Mouse (Mus musculus): Measurements from ENCODE around the gene Pard3b. TPM values are rescaled to one million over a fixed set of nuclear protein-coding genes. Genes with fewer than 3 reads are reported as not detected.

The Pard3b gene
- total RNA-seq, 2 experiments from 2014 or later: 3.2 to 3.4 TPM

GRCm38 (mm10) chr1:62425369-62425768 is 786.7 kb downstream of the Pard3b start:
- DNase-seq (ENCODE audit: low spot score in 2 of 2): no peak
- intact Hi-C loops (cut with DNase I): no loop called here

- intact Hi-C loops (cut with DNase I): no loop called here
- DNase-seq (ENCODE audit: low spot score in 2 of 2): no peak
These were observed 790.1 kb downstream of the Pard3b start for GRCm38 (mm10) chr1:62428736-62429135.

DNA sequence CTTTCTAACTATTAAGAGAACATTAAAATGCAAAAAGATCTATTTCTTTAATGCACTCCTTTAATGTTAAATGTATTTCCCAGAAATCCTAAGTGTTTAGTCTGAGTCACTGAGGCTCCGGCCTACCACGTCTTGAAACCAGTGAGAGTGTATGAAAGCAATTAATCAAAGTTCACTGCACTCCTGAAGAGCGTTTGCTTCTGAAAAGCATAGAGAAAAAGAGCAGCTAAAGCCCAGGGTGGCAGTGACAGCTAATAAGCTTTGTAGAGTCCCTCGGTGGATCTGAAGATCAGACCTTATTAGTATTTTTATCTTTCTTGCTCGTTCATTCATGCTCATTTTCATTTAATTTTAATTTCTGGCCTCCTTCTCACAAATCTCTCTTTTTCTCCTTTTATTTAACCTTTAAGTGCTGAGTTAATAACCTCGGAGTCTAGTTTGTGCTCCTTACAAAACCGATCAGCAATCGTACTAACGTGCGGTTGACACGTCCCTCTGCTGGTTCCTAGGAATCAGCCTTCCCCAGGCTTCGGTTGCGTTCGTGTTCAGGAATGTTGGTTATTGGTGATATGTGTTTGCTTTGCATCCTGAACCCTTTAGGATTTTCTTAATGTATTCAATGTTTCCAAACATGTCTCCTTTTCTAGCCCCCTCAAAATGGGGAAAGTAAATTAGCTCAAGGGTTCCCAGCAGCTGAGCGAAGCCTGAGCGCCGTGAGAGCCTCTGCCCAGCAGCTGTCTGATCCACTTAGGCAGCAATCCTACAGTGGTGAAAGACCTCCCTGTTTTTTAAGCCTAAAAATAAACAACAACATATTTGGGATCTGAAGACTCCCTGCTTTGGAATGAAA is 790.9 kb downstream of the Pard3b start:
- intact Hi-C loops (cut with DNase I): no loop called here

GRCm38 (mm10) chr1:62431054-62431453 is 792.4 kb downstream of the Pard3b start:
- DNase-seq (ENCODE audit: low spot score in 2 of 2): no peak
- intact Hi-C loops (cut with DNase I): no loop called here

More for the DNA sequence above, 790.9 kb downstream of the Pard3b start:
- no peak for DNase-seq (ENCODE audit: low spot score in 2 of 2)

DNA sequence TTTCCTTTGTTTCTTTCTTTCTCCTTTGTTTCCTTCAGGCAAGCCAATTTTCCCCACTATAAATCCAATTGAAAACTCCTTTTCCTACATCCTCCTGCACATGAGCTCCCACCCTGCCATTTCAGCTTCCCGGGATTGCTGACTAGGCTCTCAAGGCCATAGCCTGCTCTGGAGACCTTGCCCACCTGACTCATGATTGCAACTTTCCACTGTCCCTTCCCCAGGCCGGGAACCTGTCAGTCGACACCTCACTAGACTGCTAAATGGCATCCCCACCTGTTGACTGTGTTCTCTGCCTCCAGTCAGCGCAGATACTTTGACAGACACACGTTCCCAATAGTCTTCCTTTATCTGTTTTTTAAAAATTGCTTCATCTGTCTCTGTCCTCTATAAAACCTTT is 795.3 kb downstream of the Pard3b start:
- intact Hi-C loops (cut with DNase I): no loop called here
- no peak for DNase-seq (ENCODE audit: low spot score in 2 of 2)

- intact Hi-C loops (cut with DNase I): no loop called here
- no peak for DNase-seq (ENCODE audit: low spot score in 2 of 2)
These were observed 797.2 kb downstream of the Pard3b start for GRCm38 (mm10) chr1:62435844-62436243.

- no peak for DNase-seq (ENCODE audit: low spot score in 2 of 2)
- intact Hi-C loops (cut with DNase I): no loop called here
These were observed 797.7 kb downstream of the Pard3b start for GRCm38 (mm10) chr1:62436304-62436703.

DNA sequence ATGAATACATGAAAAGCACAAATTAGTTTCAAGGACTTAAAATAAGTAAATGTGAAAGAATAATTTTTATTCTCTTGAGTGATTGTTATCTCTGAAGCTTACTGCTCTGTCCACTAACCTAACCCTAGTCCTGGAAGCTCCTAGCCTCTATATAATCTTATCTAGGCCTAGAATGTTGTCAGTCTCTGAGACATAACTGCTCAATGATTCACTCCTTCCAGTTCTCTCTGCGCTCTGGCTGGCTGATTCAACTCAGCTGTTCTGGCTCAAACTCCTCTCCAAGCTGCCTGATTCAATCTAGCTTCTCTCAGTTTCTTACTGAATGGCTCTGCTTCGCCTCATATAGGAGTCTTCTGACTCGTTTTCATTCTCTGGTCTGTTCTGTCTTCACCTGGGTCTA is 798.9 kb downstream of the Pard3b start:
- intact Hi-C loops (cut with DNase I): no loop called here

GRCm38 (mm10) chr1:62444406-62444805 is 805.8 kb downstream of the Pard3b start:
- intact Hi-C loops (cut with DNase I): no loop called here
- no peak for DNase-seq (ENCODE audit: low spot score in 2 of 2)

More for the DNA sequence above, 798.9 kb downstream of the Pard3b start:
- no peak for DNase-seq (ENCODE audit: low spot score in 2 of 2)

GRCm38 (mm10) chr1:62446818-62447217 is 808.2 kb downstream of the Pard3b start:
- DNase-seq (ENCODE audit: low spot score in 2 of 2): no peak
- intact Hi-C loops (cut with DNase I): no loop called here

- intact Hi-C loops (cut with DNase I): no loop called here
These were observed 810.7 kb downstream of the Pard3b start for GRCm38 (mm10) chr1:62449193-62449875.

DNA sequence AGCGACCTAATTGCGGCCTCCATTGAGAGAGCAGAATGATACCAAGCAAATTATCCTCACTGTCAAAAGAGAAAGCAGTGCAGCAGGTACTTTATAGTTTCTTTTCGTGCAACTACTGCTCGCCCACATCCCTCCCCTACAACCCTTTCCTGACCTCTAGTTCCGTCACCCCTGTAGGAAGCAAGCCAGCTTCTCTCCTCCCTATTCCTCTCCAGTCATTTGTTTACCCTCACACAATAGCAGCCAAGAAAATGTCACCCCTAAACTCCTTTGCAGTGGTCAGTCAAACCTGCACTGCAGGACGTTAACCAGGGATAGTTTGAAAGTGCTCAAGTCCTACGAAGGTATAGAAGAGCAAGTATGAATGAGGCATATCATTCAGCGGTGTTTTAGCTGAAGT is 826.9 kb downstream of the Pard3b start:
- no peak for DNase-seq (ENCODE audit: low spot score in 2 of 2)
- intact Hi-C loops (cut with DNase I): no loop called here

More at GRCm38 (mm10) chr1:62449193-62449875, 810.7 kb downstream of the Pard3b start:
- no peak for DNase-seq (ENCODE audit: low spot score in 2 of 2)

- DNase-seq (ENCODE audit: low spot score in 2 of 2): no peak
- intact Hi-C loops (cut with DNase I): no loop called here
These were observed 827.9 kb downstream of the Pard3b start for GRCm38 (mm10) chr1:62466544-62466943.

DNA sequence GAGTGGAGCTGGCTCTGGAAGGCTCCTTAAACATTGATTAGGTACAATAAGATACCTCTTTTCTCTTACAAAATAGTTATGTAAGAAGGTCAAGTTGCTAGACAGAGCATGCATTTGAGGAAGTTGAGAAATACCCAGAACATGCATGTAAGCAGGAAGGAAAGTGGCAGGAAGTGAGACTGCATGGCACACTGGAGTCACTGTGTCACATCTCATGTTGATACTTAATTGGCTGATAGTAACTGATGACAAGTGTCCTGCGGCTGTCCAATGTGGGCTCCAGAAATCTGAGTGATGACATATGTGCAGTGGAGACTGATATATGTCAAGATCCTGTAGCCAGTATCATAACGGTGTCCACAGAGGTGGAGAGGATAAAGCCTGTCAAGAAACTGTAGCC is 844.4 kb downstream of the Pard3b start:
- intact Hi-C loops (cut with DNase I): no loop called here
- no peak for DNase-seq (ENCODE audit: low spot score in 2 of 2)

GRCm38 (mm10) chr1:62488871-62489270 is 850.2 kb downstream of the Pard3b start:
- intact Hi-C loops (cut with DNase I): no loop called here
- DNase-seq (ENCODE audit: low spot score in 2 of 2): no peak

GRCm38 (mm10) chr1:62499146-62499545 is 860.5 kb downstream of the Pard3b start:
- intact Hi-C loops (cut with DNase I): no loop called here
- no peak for DNase-seq (ENCODE audit: low spot score in 2 of 2)

GRCm38 (mm10) chr1:62510501-62510900 is 871.9 kb downstream of the Pard3b start:
- DNase-seq (ENCODE audit: low spot score in 2 of 2): no peak
- intact Hi-C loops (cut with DNase I): no loop called here

DNA sequence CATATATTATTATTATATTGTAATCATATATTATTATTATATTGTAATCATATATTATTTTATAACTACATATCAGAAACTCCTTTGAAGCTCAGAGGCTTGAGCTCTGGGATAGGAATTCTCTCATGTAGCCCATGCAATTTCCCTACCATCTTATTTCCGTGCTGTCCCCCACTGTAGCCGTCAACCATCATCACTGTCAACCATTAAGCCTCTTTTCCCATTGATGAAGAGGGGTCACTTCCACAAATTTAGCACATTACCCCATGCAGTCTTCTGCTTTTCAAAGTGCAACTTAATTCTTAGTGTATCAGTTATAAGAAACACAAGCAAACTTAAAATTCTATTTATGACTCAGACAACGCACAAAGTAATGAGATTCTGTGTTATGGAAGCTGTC is 873.1 kb downstream of the Pard3b start:
- intact Hi-C loops (cut with DNase I): no loop called here
- DNase-seq (ENCODE audit: low spot score in 2 of 2): no peak

DNA sequence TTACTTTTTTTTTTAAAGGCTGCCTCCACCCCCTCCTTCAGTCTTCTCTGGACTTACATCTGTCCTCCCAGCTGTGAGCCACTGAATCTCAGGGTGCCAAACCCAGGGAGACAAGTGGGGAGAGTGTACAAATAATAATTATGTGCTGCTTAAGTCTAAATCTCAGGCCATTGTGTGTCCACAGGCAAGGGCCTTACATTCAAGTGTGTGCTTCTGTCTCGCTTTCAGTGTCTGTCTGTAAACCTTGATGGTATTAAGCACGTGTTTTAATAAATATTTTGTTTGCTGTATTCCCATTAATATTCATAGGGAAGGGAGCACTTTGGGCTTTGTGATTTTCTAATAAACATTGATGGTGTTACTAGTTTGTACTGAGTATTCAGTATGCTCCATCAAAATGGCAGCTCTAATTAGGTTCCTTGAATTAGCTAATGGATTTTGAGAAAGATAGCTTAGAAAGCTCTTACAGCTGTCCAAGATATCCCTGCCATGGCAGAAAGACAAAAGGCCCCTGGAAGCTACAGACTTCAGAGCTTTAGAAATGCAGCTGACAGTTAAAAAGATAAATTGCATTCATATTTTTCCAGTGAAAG is 880.1 kb downstream of the Pard3b start:
- no peak for DNase-seq (ENCODE audit: low spot score in 2 of 2)
- intact Hi-C loops (cut with DNase I): no loop called here

GRCm38 (mm10) chr1:62521368-62521767 is 882.7 kb downstream of the Pard3b start:
- intact Hi-C loops (cut with DNase I): no loop called here
- DNase-seq (ENCODE audit: low spot score in 2 of 2): no peak

DNA sequence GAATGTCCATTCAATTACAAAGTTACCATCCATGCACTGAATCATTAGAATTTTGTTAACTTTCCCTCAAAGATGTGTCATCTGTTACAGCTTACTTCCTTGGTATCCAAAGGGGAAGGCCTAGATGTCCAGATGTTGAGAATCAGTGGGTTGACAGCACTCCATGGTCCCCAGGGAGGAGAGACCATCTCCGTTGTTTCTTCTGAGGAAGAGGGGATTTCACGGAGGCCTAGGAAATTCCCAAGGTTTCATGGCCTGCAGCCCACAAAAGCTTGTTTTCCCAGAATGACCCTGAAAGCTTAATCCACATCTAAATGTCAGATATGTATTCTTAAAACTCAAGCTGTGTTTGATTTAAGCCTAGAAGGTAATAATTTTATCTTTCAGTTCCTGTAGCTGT is 884.1 kb downstream of the Pard3b start:
- intact Hi-C loops (cut with DNase I): no loop called here
- no peak for DNase-seq (ENCODE audit: low spot score in 2 of 2)
